Mouse (Mus musculus) spleen, postnatal 4 days (tissue): ENCODE measurements around the gene Rbm20.

Experiments used
- DNase-seq, 2 experiments: peaks; one replicate each; pipeline ENCODE4 v3.0.0; 2022; ENCODE audit warnings: low spot score in 2 of 2

Gene Rbm20

GRCm38 (mm10) chr19:53717364-53717763, 40.3 kb downstream of the Rbm20 start:
- DNase-seq = no peak

GRCm38 (mm10) chr19:53722186-53722585, 45.1 kb downstream of the Rbm20 start:
- no peak for DNase-seq

- no peak for DNase-seq
These were observed 46.9 kb downstream of the Rbm20 start for GRCm38 (mm10) chr19:53724053-53724452.

GRCm38 (mm10) chr19:53726340-53726739, 49.2 kb downstream of the Rbm20 start:
- no peak for DNase-seq

- DNase-seq = no peak
These were observed 49.6 kb downstream of the Rbm20 start for GRCm38 (mm10) chr19:53726755-53727154.

- no peak for DNase-seq
These were observed 50.2 kb downstream of the Rbm20 start for GRCm38 (mm10) chr19:53727277-53727676.

- DNase-seq = no peak
These were observed 51.0 kb downstream of the Rbm20 start for GRCm38 (mm10) chr19:53727886-53728669.

GRCm38 (mm10) chr19:53729919-53730318, 52.8 kb downstream of the Rbm20 start:
- no peak for DNase-seq

GRCm38 (mm10) chr19:53731761-53732201, 54.7 kb downstream of the Rbm20 start:
- no peak for DNase-seq

GRCm38 (mm10) chr19:53734845-53735244, 57.7 kb downstream of the Rbm20 start:
- no peak for DNase-seq

- DNase-seq = no peak
These were observed 61.6 kb downstream of the Rbm20 start for GRCm38 (mm10) chr19:53738701-53739131.

- no peak for DNase-seq
These were observed 62.6 kb downstream of the Rbm20 start for GRCm38 (mm10) chr19:53739570-53740266.

GRCm38 (mm10) chr19:53740750-53741380, 63.8 kb downstream of the Rbm20 start:
- no peak for DNase-seq

GRCm38 (mm10) chr19:53741902-53742301, 64.8 kb downstream of the Rbm20 start:
- no peak for DNase-seq

- DNase-seq = no peak
These were observed 68.2 kb downstream of the Rbm20 start for GRCm38 (mm10) chr19:53745354-53745753.

GRCm38 (mm10) chr19:53746116-53746515, 69.0 kb downstream of the Rbm20 start:
- no peak for DNase-seq

- no peak for DNase-seq
These were observed 71.2 kb downstream of the Rbm20 start for GRCm38 (mm10) chr19:53748236-53748775.

GRCm38 (mm10) chr19:53749326-53749725, 72.2 kb downstream of the Rbm20 start:
- DNase-seq = no peak

- no peak for DNase-seq
These were observed 74.5 kb downstream of the Rbm20 start for GRCm38 (mm10) chr19:53751420-53752185.

- no peak for DNase-seq
These were observed 75.9 kb downstream of the Rbm20 start for GRCm38 (mm10) chr19:53752993-53753392.

- DNase-seq = no peak
These were observed 77.3 kb downstream of the Rbm20 start for GRCm38 (mm10) chr19:53754421-53754830.
